Mouse (Mus musculus) MEL (cell line): ENCODE results near the gene Parp2.

Source experiments
- CTCF ChIP-seq, 3 experiments: IDR thresholded peaks in 2 of 3; conservative IDR thresholded peaks in 1 of 3; 2 replicates each; pipeline ENCODE4 v1.5.1; 2011 to 2012; ENCODE audit warnings: low read length in 3 of 3, low read depth in 2 of 3, mild to moderate bottlenecking in 2 of 3, improper control_type of control experiment in 1 of 3, inconsistent platforms in 1 of 3, mixed read lengths in 1 of 3, moderate library complexity in 1 of 3; ENCODE audit not compliant: control insufficient read depth in 1 of 3, insufficient read depth in 1 of 3, poor library complexity in 1 of 3, severe bottlenecking in 1 of 3
- SIN3A ChIP-seq: IDR thresholded peaks from 2 replicates; pipeline ENCODE4 v1.6.1; 2012; ENCODE audit warnings: low read length, improper control_type of control experiment, inconsistent platforms
- ZNF384 ChIP-seq: IDR thresholded peaks from 2 replicates; pipeline ENCODE4 v1.6.1; 2012; ENCODE audit warnings: low read depth, mild to moderate bottlenecking, inconsistent platforms, low read length, improper control_type of control experiment

- TF ChIP-seq ZNF384 (no peak), SIN3A (no peak), CTCF (IDR thresholded peaks at IDR 0.05 in 2 of 3, conservative IDR thresholded peaks at IDR 0.05 in 1 of 3; ENCODE audit: control insufficient read depth in 1 of 3, insufficient read depth in 1 of 3, low read depth in 2 of 3, low read length in 3 of 3, poor library complexity in 1 of 3, severe bottlenecking in 1 of 3) (no peak)
Observed at GRCm38 (mm10) chr14:50866966-50867365, 59.3 kb downstream of the Parp2 start.
